Mouse (Mus musculus) B cell, adult 2 months (primary cell): ENCODE data around the gene Arrdc5.

ENCODE experiments used
- DNase-seq, 2 experiments: peaks; one replicate each; pipeline ENCODE4 v3.0.0; 2022

Gene Arrdc5

DNA sequence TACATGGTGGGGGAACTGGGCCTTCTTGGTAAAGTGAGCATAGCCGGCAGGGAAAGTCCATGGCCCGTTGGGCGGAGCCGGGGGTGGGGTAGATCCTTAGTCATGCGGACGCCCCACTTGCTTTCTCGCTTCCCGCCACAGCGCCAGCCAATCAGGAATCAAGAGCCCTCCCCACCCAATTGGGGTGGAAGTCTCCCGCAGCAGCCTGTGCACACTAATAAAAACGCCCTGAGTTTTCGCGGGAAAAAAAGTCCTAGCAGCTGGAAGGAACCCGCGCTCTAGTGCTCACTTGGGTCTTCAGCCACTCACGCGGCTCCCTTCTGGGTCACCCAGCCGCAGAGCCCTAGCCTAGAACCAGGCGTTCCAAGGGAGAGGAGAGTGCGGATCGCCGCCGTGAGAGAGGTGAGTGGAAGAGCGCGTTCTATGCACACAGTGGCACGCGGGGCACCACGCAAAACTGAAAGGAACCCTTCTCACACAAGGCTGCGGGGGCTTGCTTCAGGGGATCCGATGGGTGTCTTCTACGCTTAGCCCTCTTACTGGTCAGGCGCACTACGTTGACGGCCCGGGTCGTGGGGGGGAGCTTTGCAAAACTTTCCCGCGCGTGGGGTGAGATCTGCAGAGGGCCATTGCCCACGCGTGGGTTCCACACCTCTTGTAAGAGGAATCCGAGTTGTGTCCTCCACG, 3.2 kb upstream of the Arrdc5 start, which contains the start of gene Uhrf1:
Gene Uhrf1, plus strand, starts transcription at position 162 of the 687 bp plus-strand sequence.
- peak; percentile 54 to 61 for DNase-seq

DNA sequence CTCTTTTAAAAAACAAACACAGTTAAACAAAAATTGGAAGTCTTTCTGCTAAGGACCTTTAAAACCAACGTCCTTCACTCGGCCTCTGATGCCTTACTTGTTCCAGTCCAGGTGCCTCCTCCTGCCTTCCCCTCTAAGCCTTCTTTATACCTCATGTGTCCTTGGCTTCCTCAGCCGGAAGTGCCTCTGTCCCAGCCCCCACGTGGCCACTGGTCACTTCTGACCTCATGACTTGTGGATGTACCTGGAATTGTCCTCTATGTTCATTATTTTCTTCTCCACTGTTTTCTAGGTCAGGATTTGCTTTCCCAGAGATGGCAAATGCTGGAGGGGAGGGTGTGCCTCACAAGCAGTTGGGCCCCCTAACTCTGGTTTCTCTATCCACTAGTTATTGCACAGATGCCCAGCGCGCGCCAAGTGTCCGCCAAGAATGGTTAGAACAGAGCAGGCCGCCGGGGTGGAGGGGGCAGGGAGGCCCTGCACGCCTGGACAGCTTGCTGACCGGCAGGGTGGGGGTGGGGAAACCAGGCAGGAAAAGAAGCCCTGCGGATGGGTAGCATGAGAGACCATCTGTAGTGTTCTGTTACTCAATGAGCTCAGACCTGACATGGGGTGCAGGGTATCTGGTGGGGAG, 2.4 kb upstream of the Arrdc5 start:
- no peak for DNase-seq

DNA sequence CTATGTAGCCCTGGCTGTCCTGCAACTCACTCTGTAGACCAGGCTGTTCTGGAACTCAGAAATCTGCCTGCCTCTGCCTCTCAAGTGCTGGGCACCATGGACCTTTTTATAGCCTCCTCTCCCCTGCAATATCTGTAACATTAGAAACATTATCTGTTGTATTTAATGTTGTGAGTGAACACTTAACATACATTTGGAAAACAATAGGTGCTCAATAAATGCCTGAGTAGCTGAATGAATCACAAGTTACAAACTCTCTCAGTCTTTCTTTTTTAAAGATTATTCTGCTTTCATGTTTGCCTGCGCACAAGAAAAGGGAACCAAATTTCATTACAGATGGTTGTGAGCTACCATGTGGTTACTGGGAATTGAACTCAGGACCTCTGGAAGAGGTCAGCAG, 1.8 kb downstream of the Arrdc5 start:
- no peak for DNase-seq

DNA sequence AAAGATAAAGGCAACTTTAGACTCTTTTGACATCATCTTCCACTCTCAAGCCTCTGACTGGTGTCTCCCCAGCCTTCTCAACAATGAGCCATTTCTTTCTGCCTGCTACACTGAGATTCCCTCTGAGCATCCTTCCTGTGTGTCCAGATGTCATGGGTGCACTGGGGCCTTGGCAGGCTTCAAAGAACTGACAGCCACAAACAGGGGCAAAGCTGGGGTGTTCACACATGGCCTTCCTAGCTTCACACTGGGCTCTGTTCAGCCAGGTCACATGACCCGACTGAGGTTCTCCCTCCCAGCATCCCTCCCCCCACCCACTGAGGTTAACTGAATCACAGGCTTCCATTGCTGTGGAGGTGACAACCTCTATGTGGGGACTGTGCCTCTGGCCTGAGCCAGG, 3.9 kb downstream of the Arrdc5 start:
- DNase-seq = no peak

DNA sequence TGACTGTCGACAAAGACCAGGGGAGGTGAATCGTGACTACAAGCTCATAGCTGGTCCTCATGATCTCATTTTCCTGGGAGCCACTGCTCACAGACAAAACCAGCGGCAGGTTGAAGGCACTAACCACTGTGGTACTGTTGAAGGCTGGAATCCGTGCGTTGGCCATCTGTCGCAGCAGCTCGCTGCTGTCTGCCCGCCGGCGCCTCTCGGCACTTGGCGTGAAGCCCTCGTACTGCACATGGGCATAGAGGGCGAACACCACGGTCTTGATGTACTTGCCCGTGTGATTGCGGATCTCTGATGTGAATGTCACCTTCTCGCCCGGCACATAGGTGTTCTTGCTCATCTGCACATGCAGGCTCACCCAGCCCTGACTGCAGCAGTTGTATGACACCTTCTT, 5.8 kb downstream of the Arrdc5 start:
- no peak for DNase-seq

DNA sequence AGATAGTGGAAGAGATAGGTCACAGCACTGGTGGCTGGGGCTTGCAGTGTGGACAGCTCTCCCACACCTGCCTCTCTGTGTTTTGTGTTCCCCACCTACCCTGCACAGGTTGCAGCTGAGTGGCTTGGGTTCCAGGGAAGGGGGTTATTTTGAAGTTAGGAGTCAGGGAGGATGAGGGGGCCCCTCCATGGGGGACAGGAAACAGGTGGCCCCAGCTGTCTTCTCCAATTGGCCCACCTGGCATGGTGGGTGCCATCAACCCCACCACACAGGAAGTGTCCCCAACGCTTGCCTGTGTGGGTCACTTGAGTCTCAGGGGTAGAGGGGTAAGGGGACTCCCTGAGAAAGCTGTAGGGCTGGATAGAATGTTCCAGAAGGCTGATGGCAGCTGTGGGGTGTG, 6.8 kb downstream of the Arrdc5 start:
- no peak for DNase-seq

DNA sequence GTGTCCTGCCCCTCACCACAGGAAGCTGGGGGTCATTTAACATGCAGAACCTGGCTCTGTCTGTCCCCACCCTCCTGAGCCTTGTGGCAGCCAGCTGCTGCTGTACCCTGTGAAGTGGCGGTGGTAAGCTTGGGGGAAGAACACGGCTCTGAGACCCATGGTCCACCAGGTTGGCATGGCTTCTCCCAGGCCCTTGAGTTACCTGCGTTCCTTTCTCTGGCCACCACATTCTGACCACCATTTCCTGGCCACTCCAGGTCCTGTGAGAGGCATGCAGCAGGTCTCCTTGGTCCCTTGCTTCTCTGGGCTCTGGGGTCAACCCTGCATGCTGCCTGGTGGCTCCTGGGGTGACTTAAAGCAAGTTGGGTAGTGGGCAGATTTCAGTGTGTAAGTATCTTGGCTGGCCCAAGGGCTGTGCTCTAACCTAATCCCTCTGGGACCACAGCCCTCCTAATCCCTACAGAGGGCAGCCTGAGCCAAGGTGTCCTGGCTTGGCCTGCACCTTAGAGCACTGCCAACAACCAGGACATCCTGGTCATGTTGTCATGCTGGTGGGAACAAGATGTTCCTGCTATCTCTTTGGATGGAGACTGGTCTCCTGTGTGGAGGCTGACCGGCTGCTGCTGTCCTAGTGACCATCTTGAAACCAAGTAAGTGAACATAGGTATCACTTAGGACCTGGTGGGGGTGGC, 7.4 kb downstream of the Arrdc5 start, which contains the start of gene Plin3:
Gene Plin3, minus strand, starts transcription at position 343 of the 692 bp plus-strand sequence.
- DNase-seq = no peak

DNA sequence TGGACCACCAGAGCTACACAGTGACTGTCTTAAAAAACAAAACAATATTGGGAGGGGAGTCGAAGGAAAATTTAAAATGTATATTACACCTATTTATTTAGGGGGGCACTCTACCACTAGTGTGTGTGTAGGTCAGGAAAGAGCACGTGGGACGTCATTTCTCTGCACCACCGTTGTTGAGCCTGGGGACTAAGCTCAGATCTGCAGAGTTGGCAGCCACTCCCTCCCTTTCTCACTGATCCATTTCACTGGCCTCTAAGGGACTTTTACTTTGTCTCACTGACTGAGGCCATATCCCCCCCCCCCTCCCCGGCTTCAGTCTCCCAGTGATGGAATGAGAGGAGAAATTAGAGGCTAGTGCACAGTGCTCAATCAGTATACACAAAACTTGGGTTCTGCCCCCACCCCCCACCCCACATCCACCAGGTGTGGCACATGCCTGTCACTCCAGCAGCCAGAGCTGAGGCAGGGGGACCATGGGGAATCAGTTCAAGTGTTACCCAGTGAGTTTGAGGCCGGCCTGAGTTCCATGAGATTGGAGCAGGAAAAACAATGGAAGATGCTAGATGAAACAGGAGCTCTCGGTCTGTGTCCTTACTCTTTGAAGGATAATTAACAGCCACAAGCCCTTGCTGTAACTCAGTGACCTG, 8.1 kb downstream of the Arrdc5 start:
- DNase-seq = no peak

DNA sequence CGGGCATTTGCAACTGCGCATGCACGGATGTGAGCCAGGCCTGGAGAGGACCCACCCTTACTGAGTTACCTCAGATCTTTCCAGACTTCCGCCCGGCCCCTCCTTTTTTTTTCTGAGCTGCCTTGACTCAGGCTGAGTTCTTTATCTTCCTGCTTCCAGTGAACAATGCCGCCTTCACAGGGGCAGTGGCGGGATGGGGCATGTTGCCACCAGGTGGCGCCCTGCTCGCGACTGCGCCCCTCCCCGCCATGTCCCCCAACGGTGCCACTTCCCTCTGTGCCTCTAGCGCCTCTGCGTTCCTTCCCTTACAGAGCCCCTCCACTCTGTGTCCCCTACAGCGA, 8.9 kb downstream of the Arrdc5 start:
- peak; percentile 92 for DNase-seq

DNA sequence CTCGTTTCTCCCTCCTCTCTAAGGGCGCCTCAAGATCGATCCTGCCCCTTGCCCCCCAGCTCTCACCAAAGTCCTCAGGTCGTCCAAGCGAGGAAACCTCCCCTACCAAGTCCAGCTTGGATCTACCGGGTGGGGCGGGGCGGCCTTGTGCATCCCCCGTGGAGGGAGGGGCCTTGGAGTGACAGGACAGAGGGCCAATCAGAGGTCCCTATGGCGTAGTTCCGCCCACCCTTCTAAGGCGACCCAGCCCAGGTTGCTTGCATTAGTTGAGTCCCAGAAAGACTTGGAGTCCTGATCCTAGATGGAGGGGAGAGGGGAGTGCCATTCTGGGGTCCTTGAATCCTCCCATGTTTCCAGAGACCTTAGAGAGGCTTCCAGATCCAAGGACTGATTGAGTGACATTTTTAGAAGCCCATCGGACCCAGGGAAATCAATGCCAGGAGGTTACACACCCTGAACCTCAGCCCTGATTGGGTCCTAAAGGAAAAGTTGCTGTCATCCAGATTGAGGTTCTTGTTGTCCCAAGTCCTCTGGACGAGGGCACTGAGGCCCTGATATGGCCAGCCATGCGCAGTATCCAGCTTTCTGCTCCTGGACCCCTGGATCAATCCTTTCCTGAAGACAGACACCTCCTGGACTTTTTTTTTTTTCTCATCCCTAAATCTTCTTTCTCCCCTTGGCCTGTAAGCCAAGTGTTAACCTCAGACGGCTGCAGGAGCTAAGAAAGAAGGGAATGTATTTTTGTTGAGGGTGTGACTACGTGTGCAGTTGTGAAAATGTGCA, 9.5 kb downstream of the Arrdc5 start:
- DNase-seq = peak; percentile 89 to 91

DNA sequence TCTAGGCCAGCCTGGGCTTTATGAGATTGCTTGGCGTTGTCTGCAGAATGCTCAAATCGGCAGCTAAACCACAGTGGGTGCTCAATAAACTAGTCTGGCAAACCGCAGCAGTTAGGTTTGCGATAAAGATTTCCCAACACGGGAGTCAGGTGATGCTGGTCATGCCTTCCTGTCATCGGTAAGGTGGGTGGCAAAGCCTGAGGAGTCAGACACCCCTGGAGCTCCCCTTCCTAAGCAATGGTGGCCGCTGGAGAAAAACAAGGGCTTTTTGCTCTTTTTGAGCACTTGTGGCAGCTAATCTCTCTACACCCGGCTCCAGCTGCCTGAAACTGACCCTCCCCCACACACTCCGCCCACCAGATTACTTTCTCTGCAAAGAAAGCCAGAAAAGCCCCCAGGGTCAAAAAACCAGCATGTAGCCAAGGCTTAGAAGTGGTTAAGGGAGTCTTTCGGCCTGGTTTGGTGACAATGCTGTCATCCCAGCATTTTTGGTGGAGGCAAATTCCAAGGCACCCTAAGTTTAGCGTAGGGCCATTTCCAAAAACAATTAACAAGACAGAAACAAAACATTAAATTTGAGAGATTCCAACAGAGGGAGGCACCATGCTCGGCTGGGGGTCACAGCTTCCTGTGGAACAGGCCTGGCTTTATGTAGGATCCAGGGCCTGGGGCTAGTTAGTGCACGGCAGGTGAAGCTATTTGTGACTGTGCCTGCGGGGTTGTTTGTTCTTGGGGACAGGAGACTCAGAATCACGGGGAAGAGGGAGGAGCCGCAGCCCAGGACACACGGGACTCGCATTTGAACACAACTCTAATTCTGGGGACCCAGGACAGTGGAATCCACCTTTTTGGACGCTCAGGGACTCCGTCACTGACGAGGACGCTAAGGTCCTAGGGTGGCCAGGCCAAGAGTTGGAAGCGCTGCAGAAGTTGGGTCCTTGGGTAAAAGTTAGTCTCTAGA, 10.4 kb downstream of the Arrdc5 start:
- DNase-seq = peak; percentile 45 to 49

DNA sequence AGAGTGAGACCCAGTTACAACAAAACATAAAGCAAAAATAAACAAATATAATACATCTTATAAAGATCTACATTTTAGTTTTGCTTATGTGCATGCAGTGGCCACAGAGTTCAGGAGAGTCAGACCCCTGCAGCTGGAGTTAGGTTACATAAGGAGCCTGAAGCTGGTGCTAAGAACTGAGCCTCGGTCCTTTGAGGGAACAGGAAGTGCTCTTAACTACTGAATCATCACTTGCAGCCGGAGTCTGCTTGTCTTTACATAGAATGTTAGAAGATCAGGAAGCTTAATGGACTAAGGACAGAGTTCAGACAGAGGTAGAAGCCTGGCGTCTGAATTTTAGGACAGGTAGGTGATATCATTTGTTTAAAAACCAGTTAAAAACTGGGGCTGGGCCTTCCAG, 11.2 kb downstream of the Arrdc5 start:
- DNase-seq = no peak

DNA sequence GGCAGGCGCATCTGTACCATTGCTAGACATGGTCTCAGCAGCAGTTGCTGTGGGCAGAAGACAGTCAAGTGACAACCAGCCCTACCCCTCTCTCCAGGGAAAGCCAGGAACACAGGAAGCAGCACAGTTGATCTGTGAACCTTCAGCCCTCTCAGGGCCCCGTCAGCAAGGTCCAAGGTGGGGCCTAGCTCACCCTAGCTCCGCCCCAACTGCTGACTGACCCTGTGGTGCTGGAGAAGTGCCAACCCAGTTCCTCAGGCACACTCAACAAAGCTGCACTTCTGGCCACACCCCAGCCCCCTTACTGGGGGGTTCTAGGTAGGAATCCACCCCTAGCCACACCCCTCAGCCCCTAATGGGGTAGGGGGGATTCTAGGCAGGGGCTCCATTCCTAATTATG, 12.3 kb downstream of the Arrdc5 start:
- DNase-seq = no peak

DNA sequence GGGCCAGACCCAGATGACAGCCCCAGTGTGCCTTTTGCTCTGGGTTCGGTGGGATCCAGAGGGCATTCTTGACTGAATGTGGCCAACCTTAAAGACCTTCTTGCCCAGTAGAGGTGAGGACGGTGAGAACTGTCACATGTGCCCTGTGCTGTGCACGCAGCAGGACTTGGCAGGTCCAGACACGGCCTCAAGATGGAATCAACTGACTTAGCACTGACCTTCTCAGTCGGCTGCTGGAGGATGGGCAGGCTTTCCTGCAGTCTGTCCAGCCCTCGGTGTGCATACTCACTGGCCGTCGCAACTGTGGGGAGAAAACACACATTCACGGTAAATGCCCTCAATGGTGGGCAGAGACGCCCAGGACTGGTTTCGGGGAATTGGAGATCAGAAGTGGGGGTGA, 14.1 kb downstream of the Arrdc5 start:
- DNase-seq = no peak

DNA sequence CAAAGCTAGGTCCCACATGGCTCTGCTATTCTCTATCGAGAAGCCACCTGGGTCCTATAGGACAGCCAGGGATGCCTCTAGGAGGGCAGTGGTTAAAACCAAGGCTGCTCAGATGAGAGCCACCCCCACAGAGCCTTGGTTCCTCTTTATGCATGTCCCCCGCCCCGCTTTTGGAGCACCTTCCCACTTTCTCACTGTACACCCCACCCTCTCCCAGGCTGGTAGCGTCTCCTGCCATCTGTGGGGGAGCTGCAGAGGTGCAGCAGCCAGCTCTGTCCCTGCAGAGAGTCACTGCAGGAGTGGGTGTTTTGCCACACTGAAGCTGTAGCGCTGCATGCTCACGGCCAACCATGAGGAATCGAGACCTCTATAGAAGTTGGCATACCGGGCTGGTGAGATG, 16.8 kb downstream of the Arrdc5 start:
- DNase-seq = no peak

DNA sequence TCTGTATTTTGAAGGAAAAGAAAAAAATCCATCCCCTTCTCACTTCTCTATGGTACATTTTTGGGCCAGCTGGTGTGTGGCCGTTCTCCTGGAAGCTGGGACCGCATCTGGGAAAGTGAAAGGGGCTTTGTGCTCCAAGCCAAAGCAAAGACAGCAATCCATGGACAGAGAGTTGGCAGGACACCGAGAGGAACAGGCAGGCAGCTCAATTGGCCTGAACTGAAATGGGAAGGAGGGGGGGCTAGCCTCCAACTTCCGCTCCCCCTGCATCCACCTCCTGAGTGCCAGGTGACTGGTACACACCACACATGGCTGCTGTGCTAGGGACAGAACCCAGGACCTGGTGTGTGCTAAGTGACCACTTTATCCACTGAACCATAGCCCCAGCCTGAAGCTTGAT, 17.3 kb downstream of the Arrdc5 start:
- no peak for DNase-seq

DNA sequence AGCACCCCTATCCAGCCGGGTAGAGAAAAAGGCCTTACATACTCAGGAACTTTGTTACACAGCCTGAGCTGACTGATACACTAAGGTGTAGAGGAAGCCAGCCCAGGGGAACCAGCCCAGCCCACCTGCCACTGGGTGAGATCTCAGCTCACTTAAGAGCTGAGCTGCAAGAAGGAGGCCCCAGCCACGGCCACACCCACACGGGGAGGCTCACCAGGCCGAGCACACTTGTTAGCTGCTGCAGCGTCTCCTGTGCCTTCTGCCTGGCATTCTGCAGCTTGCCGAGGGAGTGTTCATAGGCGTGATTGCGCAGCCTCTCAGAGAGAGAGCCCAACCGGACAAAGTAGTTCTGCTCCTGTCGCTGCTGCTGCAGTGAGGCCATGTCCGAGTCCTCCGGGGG, 18.9 kb downstream of the Arrdc5 start:
- DNase-seq = no peak

DNA sequence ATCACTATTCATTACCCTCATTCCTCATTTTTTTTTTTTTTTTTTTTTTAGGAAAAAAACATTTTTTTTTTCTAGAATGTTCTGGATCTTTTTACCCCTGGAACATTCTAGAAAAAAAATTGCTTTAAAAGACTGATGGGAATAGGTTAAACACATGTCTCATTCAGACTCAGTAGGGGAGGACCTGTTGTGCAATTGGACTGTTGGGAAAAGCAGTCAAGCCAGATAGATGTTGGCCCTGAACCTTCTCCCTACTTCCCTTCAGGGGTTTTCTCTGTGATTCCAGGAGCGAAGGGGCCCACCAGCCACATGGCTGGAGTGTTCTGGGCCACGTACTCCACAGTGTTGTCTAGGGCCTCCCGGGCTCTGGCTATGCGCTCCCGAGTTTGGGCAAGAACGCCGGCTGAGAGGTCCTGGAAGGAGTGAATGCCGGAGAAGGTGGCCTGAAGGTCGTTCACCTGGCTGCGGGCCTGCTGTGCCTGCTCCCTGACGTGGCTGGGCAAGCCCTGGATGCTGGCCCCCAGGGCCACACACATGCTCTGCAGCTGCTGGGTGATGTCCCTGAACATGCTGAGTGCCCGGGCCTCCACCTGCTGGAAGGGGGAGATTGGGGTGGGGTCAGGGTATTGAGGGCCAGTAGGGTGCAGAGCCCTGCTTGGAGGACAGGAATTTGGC, 20.5 kb downstream of the Arrdc5 start:
- DNase-seq = no peak

DNA sequence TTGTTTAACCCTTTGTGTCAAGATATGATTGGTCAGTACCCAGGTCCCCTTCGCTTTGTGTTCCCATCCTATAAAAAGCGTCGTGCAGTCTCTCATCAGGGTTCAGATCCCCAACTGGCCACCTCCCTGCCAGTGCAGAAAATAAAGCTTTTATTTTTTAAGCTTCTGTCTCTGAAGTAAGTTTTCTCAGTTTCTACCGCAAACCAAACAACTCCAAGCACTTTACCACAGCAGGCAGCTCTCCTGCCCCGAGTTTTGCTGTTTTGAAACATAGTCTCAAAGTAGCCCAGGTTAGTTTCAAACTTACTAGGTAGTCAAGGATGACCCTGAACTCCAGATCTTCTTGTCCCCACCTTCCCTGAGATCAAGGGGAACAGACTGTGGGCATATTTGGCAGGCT, 21.7 kb downstream of the Arrdc5 start:
- DNase-seq = no peak

DNA sequence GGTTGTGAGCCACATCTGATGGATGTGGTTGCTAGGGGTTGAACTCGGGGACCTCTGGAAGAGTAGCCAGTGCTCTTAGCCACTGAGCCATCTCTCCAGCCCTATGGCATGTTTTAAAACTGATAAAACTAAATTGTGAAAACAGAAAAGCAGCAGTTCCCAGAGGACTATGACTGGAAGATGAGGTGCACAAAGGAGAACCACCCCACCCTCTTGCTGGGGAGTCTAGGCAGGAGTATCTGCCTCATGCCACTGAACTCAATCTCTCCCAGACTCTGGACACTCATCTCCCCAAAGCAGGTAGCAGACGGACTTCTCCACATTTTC, 22.6 kb downstream of the Arrdc5 start:
- peak in 1 of 2 experiments; percentile 37 for DNase-seq
